Mouse (Mus musculus): ENCODE measurements around the gene Hdac4. TPM values are rescaled to one million over a fixed set of nuclear protein-coding genes. Genes with fewer than 3 reads are reported as not detected.

Hdac4 gene
- polyA plus RNA-seq, 1 experiment from 2014 or later = 34.7 TPM

DNA sequence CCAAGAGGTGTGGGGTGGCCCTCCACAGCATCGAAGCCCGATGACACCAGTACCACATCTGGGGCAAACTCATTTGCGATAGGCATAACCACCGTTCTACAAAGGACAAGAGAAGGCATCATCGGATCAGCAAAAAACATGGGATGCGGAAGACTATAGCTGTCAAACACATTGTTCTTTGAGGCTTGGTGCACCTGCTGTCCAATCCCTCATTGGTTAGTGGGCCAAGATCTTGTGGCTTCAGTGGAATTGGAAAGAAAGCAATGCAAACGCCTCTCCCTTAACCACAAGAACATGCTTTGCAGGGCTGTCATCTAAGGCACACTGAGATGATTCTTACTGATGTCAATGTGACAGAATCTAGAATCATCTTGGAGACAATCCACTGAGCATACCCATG lies 248.1 kb downstream of the Hdac4 start:
- no peak overlapping the region for H3K4me3 ChIP-seq
- ATAC-seq (ENCODE audit: insufficient number of reproducible peaks, insufficient read depth, low FRiP score, low TSS enrichment, low read depth) = no peak
- no peak overlapping the region for H3K4me2 ChIP-seq
- H3K27me3 ChIP-seq = no peaks in the 10 kb centered on the region
- H3K4me1 ChIP-seq = 0 out of 2 replicates have a peak, but pooled peaks cover 1% of the 10 kb centered on the region
- H3K36me3 ChIP-seq = peaks cover 85% of the 10 kb centered on the region
- 94% methylated on average over 7 of the region's 7 CpGs for WGBS
- no peak overlapping the region for H3K27ac ChIP-seq
- H3K9ac ChIP-seq = no peak overlapping the region
- H3K9me3 ChIP-seq = no peaks in the 10 kb centered on the region

DNA sequence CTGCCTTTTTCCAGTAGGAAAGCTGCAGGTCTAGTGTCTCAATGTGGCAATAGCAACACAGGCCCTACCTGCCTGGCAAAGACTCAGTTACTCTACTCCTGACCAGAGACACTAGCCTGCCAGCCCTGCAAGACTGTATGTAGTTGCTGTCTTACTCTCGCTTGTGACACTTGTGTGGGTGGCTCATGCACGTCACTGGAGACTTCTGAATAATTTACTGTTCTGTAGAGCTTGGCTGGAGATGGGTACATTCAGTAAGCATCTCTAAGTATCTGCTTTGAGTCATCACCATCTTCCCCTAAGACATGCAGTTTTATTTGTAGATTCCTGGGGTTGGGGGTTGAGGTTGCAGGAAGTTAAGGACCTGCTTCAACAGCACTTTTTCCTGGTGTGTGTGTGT lies 252.9 kb downstream of the Hdac4 start:
- WGBS = 87% methylated on average over 2 of the region's 2 CpGs
- no peak overlapping the region for H3K9ac ChIP-seq
- no peaks in the 10 kb centered on the region for H3K27me3 ChIP-seq
- H3K9me3 ChIP-seq = no peaks in the 10 kb centered on the region
- H3K4me2 ChIP-seq = no peak overlapping the region
- peaks cover 84% of the 10 kb centered on the region for H3K36me3 ChIP-seq
- no peak overlapping the region for H3K4me3 ChIP-seq
- no peak overlapping the region for H3K27ac ChIP-seq
- no peak for ATAC-seq (ENCODE audit: insufficient number of reproducible peaks, insufficient read depth, low FRiP score, low TSS enrichment, low read depth)
- H3K4me1 ChIP-seq = no peaks in the 10 kb centered on the region

DNA sequence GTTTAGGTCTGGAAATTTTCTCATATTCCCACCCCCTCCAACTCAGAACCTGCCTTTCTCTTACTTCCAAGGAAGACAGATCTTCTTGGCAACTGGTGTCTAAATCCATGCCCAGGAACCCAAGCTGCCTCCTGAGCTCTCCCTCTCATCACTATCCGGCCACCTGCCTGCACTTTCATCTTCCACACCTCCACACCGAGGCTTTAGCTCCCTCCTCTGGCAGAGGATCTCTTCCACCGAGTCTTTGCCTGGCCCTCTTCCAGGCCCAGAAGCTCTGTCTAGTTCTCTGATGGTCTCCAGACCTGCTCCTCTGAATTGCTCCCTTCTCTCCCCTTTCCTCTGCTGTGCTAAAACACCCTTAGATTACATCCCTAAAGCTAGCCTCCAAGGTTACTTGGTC lies 253.5 kb downstream of the Hdac4 start:
- Histone ChIP-seq H3K36me3 (peaks cover 79% of the 10 kb centered on the region), H3K4me2 (no peak overlapping the region), H3K9ac (no peak overlapping the region), H3K9me3 (no peaks in the 10 kb centered on the region), H3K4me3 (no peak overlapping the region), H3K4me1 (no peaks in the 10 kb centered on the region), H3K27me3 (no peaks in the 10 kb centered on the region), H3K27ac (no peak overlapping the region)
- no peak for ATAC-seq (ENCODE audit: insufficient number of reproducible peaks, insufficient read depth, low FRiP score, low TSS enrichment, low read depth)
- 65% methylated on average over 3 of the region's 3 CpGs for WGBS

DNA sequence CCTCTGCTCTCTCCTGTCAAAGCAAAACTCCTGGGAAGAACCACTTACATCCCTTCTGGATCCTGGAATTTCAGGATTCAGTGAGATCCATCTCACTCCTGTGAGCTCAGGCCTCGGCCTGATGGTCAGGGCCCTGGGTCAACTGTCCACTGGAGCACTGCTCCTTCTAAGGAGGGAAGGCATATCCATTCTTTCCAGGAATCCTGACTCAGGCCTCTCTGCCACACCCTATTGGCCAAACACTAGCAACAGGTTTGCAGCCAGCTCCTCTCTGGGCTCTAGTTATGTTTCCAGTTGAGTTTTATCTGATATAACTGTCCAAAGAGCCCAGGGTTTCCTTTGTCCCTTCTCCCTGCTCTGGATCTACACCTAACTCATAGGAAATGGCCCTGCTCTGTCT lies 254.4 kb downstream of the Hdac4 start:
- Histone ChIP-seq H3K4me3 (no peak overlapping the region), H3K27ac (no peak overlapping the region), H3K27me3 (no peaks in the 10 kb centered on the region), H3K4me1 (no peaks in the 10 kb centered on the region), H3K36me3 (peaks cover 79% of the 10 kb centered on the region), H3K9me3 (no peaks in the 10 kb centered on the region), H3K4me2 (no peak overlapping the region), H3K9ac (no peak overlapping the region)
- ATAC-seq (ENCODE audit: insufficient number of reproducible peaks, insufficient read depth, low FRiP score, low TSS enrichment, low read depth) = no peak
- 96% methylated on average over 1 of the region's 1 CpGs for WGBS

DNA sequence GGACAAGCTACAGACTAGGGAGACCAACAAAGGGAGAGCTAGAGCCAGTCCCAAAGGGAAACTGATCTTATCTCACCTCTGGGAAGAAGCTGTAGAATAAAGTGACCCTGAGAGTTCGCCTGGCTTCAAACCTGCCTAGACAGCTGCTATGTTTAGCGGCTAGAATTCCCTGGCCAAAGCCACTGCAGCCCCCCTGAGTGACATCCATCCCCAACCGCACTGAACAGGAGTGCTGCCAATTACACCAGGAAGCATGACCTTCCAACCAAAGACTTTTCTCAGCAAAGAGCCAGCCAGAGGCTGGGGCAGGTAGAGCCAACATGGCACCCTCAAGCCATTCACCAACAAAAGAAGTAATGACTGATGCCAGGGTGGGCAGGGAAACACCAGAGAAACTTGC lies 260.3 kb downstream of the Hdac4 start:
- Histone ChIP-seq H3K27ac (no peak overlapping the region), H3K9me3 (no peaks in the 10 kb centered on the region), H3K4me3 (no peak overlapping the region), H3K36me3 (peaks cover 65% of the 10 kb centered on the region), H3K9ac (no peak overlapping the region), H3K27me3 (no peaks in the 10 kb centered on the region), H3K4me1 (0 out of 2 replicates have a peak, but pooled peaks cover 5% of the 10 kb centered on the region), H3K4me2 (no peak overlapping the region)
- ATAC-seq (ENCODE audit: insufficient number of reproducible peaks, insufficient read depth, low FRiP score, low TSS enrichment, low read depth) = no peak
- WGBS = 68% methylated on average over 3 of the region's 3 CpGs

DNA sequence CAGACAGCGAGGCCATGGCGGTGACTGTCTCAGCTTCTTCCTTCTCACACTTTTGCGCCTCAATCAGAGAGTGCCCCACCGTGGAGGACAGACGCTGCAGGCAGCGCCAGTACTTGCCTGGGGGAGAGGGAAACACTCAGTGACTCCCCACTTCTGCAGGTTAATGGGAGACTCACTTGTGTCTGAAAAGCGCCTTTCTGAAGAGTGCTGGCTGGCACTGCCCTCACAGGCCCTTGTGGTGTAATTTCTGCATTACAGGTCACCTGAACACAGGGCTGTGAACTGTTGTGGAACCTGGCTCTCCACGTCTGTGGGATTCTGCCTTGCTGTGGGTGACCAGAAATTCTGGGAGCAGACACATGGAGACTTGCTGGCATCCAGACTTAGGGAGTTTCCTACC lies 261.8 kb downstream of the Hdac4 start:
- WGBS = 85% methylated on average over 8 of the region's 8 CpGs
- no peak overlapping the region for H3K4me3 ChIP-seq
- no peaks in the 10 kb centered on the region for H3K27me3 ChIP-seq
- H3K9me3 ChIP-seq = no peaks in the 10 kb centered on the region
- no peak overlapping the region for H3K9ac ChIP-seq
- ATAC-seq (ENCODE audit: insufficient number of reproducible peaks, insufficient read depth, low FRiP score, low TSS enrichment, low read depth) = no peak
- H3K4me1 ChIP-seq = 0 out of 2 replicates have a peak, but pooled peaks cover 5% of the 10 kb centered on the region
- no peak overlapping the region for H3K27ac ChIP-seq
- H3K4me2 ChIP-seq = no peak overlapping the region
- H3K36me3 ChIP-seq = peaks cover 69% of the 10 kb centered on the region

DNA sequence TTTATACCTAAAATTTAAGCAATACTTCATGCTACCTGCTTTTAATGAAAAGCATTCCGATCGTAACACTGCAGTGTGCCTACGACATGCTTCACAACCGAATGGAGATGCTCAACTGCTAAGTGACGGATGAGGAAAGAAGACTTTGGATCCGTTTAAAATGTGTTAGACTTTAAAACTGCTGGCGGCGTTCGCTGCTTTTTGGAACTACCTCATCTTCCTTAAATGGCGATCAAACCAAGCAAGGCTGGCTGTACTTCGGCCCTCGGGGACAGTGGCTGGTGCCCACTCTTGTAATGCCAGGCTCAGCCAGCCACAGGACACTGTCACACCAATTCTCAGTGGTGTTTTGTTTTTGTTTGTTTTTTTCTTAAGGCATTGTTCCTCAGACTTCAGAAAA lies 263.3 kb downstream of the Hdac4 start:
- Histone ChIP-seq H3K4me3 (no peak overlapping the region), H3K36me3 (peaks cover 63% of the 10 kb centered on the region), H3K4me2 (no peak overlapping the region), H3K9me3 (no peaks in the 10 kb centered on the region), H3K27ac (no peak overlapping the region), H3K9ac (no peak overlapping the region), H3K4me1 (0 out of 2 replicates have a peak, but pooled peaks cover 5% of the 10 kb centered on the region), H3K27me3 (no peaks in the 10 kb centered on the region)
- ATAC-seq (ENCODE audit: insufficient number of reproducible peaks, insufficient read depth, low FRiP score, low TSS enrichment, low read depth) = no peak
- 91% methylated on average over 12 of the region's 12 CpGs for WGBS

DNA sequence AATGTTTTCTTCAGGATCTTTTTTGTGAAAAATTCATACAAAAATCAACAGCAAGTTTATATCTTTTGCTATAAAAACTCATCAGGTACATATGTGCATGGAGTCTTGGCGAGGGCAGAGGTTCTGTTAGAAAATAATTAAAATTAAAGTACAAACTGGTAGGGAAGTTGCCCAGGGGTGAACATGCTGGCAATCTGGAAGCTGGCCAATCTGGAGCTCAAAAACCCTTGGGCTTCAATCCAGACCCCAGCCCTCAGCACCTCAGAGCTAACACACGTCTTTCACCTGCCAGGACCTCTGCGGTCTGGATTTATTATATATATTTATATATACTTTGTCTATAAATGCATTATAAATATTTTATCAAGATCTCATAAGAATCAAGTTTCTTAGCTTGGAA lies 263.7 kb downstream of the Hdac4 start:
- H3K9ac ChIP-seq = no peak overlapping the region
- ATAC-seq (ENCODE audit: insufficient number of reproducible peaks, insufficient read depth, low FRiP score, low TSS enrichment, low read depth) = no peak
- 74% methylated on average over 3 of the region's 3 CpGs for WGBS
- peaks cover 61% of the 10 kb centered on the region for H3K36me3 ChIP-seq
- H3K4me2 ChIP-seq = no peak overlapping the region
- H3K27me3 ChIP-seq = no peaks in the 10 kb centered on the region
- no peak overlapping the region for H3K27ac ChIP-seq
- no peaks in the 10 kb centered on the region for H3K9me3 ChIP-seq
- no peak overlapping the region for H3K4me3 ChIP-seq
- 0 out of 2 replicates have a peak, but pooled peaks cover 5% of the 10 kb centered on the region for H3K4me1 ChIP-seq

DNA sequence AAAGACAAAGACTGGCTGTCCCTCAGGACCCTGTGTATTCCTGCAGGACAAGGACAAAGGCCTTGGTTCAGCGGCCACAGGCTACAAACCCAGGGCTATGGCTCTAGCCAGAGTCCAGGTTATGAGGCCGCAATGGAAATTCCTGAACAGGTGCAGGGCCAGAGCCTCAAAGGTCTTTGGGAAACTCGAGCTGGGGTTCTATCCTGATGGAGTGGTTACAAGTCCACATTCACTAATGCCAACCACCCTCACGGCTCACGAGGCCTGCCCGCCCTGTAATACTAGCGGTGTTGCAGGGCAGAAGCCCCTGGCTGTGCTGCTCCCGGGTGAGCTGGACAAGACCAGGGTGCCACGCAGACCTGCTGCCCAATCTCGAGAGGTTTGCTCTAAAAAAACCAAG lies 264.3 kb downstream of the Hdac4 start:
- Histone ChIP-seq H3K27me3 (no peaks in the 10 kb centered on the region), H3K36me3 (peaks cover 55% of the 10 kb centered on the region), H3K9me3 (no peaks in the 10 kb centered on the region), H3K4me2 (no peak overlapping the region), H3K27ac (no peak overlapping the region), H3K9ac (no peak overlapping the region), H3K4me1 (0 out of 2 replicates have a peak, but pooled peaks cover 5% of the 10 kb centered on the region), H3K4me3 (no peak overlapping the region)
- no peak for ATAC-seq (ENCODE audit: insufficient number of reproducible peaks, insufficient read depth, low FRiP score, low TSS enrichment, low read depth)
- 86% methylated on average over 10 of the region's 10 CpGs for WGBS

DNA sequence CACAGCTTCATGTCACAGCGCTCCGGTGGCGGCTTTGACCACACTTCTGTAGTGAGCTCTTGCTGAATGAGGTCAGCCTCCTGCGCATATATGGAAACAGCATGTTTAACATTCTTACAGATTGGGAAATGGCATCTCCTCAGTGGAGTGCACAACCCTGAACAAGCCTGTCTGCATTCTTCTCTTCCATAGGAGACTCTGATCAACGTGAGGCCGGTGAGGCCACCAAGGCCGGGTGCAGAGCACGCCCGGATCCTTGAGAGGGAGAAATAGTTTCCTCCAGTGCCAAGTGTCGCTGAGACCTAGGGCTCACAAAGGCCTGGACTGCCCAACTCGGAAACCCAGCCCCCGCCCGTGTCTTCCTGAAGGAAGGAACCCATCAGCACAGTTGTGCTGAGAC lies 266.4 kb downstream of the Hdac4 start:
- peaks cover 41% of the 10 kb centered on the region for H3K36me3 ChIP-seq
- no peak overlapping the region for H3K9ac ChIP-seq
- no peaks in the 10 kb centered on the region for H3K27me3 ChIP-seq
- H3K9me3 ChIP-seq = no peaks in the 10 kb centered on the region
- no peak overlapping the region for H3K4me2 ChIP-seq
- H3K27ac ChIP-seq = no peak overlapping the region
- WGBS = 87% methylated on average over 13 of the region's 13 CpGs
- H3K4me3 ChIP-seq = no peak overlapping the region
- no peak for ATAC-seq (ENCODE audit: insufficient number of reproducible peaks, insufficient read depth, low FRiP score, low TSS enrichment, low read depth)
- H3K4me1 ChIP-seq = 0 out of 2 replicates have a peak, but pooled peaks cover 5% of the 10 kb centered on the region

DNA sequence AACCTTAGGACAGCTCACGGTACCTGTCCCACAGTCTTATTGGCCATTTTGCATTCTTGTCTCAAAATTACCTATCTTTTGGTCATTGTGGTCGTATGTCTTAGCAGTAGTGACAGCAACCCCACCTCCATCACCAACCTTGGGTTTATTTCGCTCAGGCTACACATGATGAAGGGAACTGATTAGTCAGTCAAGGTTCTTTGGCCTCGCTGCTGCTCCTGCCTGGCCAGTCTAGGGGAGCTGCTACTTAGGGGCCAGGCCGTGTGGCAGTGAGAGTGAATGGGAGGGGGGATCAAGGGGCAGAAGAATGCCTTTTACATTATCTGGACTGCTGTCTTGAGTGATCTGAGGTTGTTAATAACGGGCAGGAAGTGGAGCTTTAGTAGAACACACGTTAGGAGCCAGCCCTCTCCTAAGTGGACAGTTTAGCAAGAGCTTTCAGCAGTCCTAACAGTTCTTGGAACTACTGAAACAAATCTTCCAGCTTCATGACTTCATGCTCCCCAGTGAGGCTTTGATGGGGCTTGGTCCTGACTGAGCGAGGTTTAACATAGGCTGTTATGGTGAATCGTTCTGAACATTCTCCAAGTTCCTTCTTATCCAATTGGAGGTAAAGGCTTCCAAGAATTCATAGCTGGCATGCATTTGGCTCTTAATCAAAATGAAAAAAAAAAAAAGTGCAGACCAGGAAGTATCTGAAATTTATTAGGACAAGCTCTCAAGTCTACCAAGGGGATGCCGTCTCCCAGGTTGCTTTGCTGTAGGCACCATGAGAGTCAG lies 267.8 kb downstream of the Hdac4 start:
- Histone ChIP-seq H3K36me3 (peaks cover 27% of the 10 kb centered on the region), H3K27me3 (no peaks in the 10 kb centered on the region), H3K27ac (no peak overlapping the region), H3K4me3 (no peak overlapping the region), H3K9me3 (no peaks in the 10 kb centered on the region), H3K4me2 (no peak overlapping the region), H3K9ac (no peak overlapping the region), H3K4me1 (no peaks in the 10 kb centered on the region)
- ATAC-seq (ENCODE audit: insufficient number of reproducible peaks, insufficient read depth, low FRiP score, low TSS enrichment, low read depth) = no peak
- WGBS = 77% methylated on average over 10 of the region's 10 CpGs

DNA sequence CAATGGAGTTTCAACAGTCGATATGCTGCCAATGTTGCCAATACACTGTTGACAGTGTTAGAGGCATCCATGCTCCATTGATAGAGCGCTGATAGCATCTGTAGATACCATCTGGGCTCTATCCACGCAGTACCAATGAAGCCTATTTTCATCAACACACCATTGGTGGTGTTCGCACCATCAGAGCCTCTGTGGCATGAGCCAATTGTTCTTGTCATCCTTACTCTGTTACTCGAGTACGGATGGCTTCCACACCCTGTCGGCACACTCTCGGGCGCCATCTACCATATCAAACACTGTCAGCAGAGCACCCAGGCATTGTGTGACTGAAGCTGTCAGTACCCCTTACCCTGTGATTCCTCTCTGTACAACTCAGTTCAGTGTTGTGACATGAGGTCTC lies 271.9 kb downstream of the Hdac4 start:
- Histone ChIP-seq H3K9me3 (no peaks in the 10 kb centered on the region), H3K4me1 (peaks cover 19% of the 10 kb centered on the region), H3K36me3 (peaks cover 4% of the 10 kb centered on the region; the same call in 1 of the 2 replicates), H3K27ac (no peak overlapping the region), H3K4me2 (no peak overlapping the region), H3K27me3 (no peaks in the 10 kb centered on the region), H3K4me3 (no peak overlapping the region), H3K9ac (no peak overlapping the region)
- no peak for ATAC-seq (ENCODE audit: insufficient number of reproducible peaks, insufficient read depth, low FRiP score, low TSS enrichment, low read depth)
- 94% methylated on average over 9 of the region's 9 CpGs for WGBS

All from embryonic facial prominence, embryonic 13.5 days (tissue).